Mouse (Mus musculus) limb, embryonic 14.5 days (tissue): ENCODE measurements at regions not wholly inside any gene's neighbourhood (a gene's known extent, or its start where the extent isn't known, plus 50 kb on each side); places are given as distances from the start of the nearest gene placed in this dataset.

Experiments
- ATAC-seq: fragments of 200-750 bp; cut with Nextera tagmentation; 2 replicates; pipeline ENCODE4 v1.8.0; 2017; ENCODE audit warnings: low read depth, moderate number of reproducible peaks, moderate TSS enrichment; ENCODE audit not compliant: low FRiP score
- DNase-seq: peaks from one replicate; pipeline ENCODE4 v3.0.0-alpha.2; 2015; ENCODE audit warnings: low spot score
- H3K27ac ChIP-seq: fragments of 300-500 bp; sonication (generic); replicated peaks from 2 replicates; pipeline ENCODE4 v1.5.1; 2014; ENCODE audit warnings: low read depth, mild to moderate bottlenecking, low read length, moderate library complexity, mixed read lengths
- H3K27me3 ChIP-seq: fragments of 300-500 bp; sonication (generic); 2 replicates; pipeline ENCODE4 v1.6.1; 2014; ENCODE audit warnings: low read length, mixed read lengths; ENCODE audit not compliant: control insufficient read depth, insufficient read depth
- H3K36me3 ChIP-seq: fragments of 300-500 bp; sonication (generic); 2 replicates; pipeline ENCODE4 v1.6.1; 2014; ENCODE audit warnings: mild to moderate bottlenecking, low read length, moderate library complexity, mixed read lengths; ENCODE audit not compliant: control insufficient read depth, insufficient read depth
- H3K4me1 ChIP-seq: fragments of 300-500 bp; sonication (generic); 2 replicates; pipeline ENCODE4 v1.6.1; 2014; ENCODE audit warnings: antibody characterized with exemption, low read length, mixed read lengths; ENCODE audit not compliant: control insufficient read depth, insufficient read depth
- H3K4me2 ChIP-seq: fragments of 300-500 bp; sonication (generic); replicated peaks from 2 replicates; pipeline ENCODE4 v1.6.1; 2014; ENCODE audit warnings: low read depth, mild to moderate bottlenecking, low read length, moderate library complexity; ENCODE audit not compliant: severe bottlenecking
- H3K4me3 ChIP-seq: fragments of 300-500 bp; sonication (generic); replicated peaks from 2 replicates; pipeline ENCODE4 v1.5.1; 2014; ENCODE audit warnings: low read length
- H3K9ac ChIP-seq: fragments of 300-500 bp; sonication (generic); 2 replicates; pipeline ENCODE4 v1.6.1; 2014; ENCODE audit warnings: mild to moderate bottlenecking, low read depth, low read length, moderate library complexity; ENCODE audit not compliant: severe bottlenecking
- H3K9me3 ChIP-seq: fragments of 300-500 bp; sonication (generic); 2 replicates; pipeline ENCODE4 v1.6.1; 2016; ENCODE audit warnings: low read length; ENCODE audit not compliant: control insufficient read depth
- POLR2A ChIP-seq: fragments of 200-500 bp; IDR thresholded peaks from 2 replicates; pipeline ENCODE4 v1.8.0; 2012; ENCODE audit warnings: inconsistent platforms, mild to moderate bottlenecking, moderate library complexity, borderline replicate concordance; ENCODE audit not compliant: insufficient read depth, insufficient read length; ENCODE audit errors: extremely low read depth
- WGBS: fragments of 180-500 bp; shearing (Covaris S2); extraction: QIAGEN DNeasy Blood & Tissue Kit; methylation state at CpG from one replicate; pipeline ENCODE4 v1.1.7; 2014; 5-methylcytosine and 5-hydroxymethylcytosine counted together

DNA sequence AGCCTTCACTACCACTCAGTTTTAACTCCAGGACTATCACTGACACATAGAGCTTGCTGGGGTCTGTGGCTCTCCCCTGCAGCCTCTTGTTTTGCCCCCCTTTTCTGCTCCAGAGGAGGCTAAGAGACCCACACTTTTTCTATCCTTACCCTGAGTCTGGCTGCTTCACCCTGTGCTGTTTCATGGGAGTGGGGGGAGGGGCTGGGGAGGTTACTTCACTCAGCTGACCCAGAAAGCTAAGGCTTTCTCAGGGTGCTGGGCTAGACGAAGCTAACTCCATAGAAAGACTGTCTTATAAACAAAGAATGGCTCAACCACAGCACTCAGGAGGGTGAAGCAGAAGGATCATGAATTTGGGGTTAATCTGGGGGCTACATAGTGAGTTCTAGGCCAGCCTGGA, 93.9 kb downstream of the Vegfa start:
- Histone ChIP-seq H3K4me3 (no peak overlapping the region), H3K9ac (no peak overlapping the region), H3K4me2 (no peak overlapping the region), H3K27ac (no peak overlapping the region), H3K27me3 (no peaks in the 10 kb centered on the region), H3K9me3 (no peaks in the 10 kb centered on the region), H3K36me3 (no peaks in the 10 kb centered on the region), H3K4me1 (peaks cover 6% of the 10 kb centered on the region)
- DNase-seq, result no peak
- 39% methylated on average over 1 of the region's 1 CpGs for WGBS
- ATAC-seq, result no peak
- no peak for TF ChIP-seq POLR2A

DNA sequence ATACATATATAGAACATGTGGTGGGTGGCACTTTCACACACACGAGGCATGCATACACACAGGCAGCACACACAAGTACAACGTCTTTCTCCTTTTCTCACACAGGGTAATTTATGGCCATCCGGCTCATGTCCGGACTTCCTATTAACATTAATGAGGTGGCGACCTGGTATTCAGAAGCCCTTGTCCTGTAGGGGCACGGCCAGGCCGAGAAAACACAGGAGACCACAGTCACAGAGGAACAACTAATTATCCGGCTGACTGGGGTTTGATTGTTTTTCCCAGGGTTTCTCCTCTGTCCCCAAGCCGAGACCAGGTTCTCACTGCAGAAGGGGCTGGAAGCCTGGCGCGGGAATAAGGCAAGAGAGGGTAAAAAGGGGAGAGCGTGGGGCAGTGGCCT, 95.6 kb downstream of the Vegfa start:
- WGBS, result 19% methylated on average over 12 of the region's 12 CpGs
- no peaks in the 10 kb centered on the region for H3K36me3 ChIP-seq
- H3K27ac ChIP-seq, result no peak overlapping the region
- H3K4me2 ChIP-seq, result no peak overlapping the region
- no peak overlapping the region for H3K4me3 ChIP-seq
- ATAC-seq, result no peak
- H3K27me3 ChIP-seq, result no peaks in the 10 kb centered on the region
- DNase-seq, result no peak
- no peak overlapping the region for H3K9ac ChIP-seq
- H3K9me3 ChIP-seq, result no peaks in the 10 kb centered on the region
- no peak for TF ChIP-seq POLR2A
- peaks cover 16% of the 10 kb centered on the region for H3K4me1 ChIP-seq

DNA sequence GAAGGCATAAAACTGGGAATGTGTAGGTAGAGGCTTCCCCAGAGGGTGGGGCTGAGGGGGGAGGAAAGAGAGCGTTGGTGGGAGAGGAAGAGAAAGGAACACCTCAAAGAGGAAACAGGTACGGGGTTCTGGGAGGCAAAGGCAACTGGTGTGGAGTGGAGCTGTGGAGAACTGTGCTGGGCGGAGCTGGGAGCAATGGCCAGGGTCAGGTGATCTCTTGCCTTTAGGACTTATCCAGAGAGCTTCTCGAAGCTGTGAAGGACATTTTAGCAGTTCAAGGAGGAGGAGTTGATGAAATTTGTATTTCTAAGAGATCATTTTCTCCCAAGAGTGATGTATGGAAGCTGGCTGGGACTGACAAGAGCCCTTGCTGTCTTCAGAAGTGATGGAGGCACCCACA, 96.9 kb downstream of the Vegfa start:
- H3K4me2 ChIP-seq, result no peak overlapping the region
- H3K9ac ChIP-seq, result no peak overlapping the region
- H3K9me3 ChIP-seq, result no peaks in the 10 kb centered on the region
- TF ChIP-seq POLR2A, result no peak
- 65% methylated on average over 4 of the region's 4 CpGs for WGBS
- DNase-seq, result no peak
- H3K4me3 ChIP-seq, result no peak overlapping the region
- H3K27ac ChIP-seq, result no peak overlapping the region
- H3K27me3 ChIP-seq, result no peaks in the 10 kb centered on the region
- no peaks in the 10 kb centered on the region for H3K36me3 ChIP-seq
- H3K4me1 ChIP-seq, result peaks cover 19% of the 10 kb centered on the region
- no peak for ATAC-seq

DNA sequence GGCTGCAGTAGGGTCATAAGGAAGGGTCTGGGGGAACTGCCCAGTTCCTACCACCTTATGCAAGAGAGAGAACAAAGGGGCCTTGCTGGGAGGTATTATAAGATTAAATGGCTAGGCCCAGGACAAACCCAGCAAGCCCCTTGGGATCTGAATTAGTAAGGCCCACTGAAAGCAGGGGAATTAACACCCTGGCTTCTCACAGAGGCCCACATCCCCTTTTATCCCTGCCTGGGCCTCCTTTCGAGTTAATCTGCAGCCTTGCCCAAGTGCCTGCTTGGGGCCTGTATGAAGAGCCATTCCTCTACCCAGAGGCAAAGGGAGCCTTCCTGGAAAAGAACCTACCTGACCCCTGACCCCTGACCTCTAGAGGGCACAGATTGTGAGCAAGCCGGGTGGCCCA, 98.2 kb downstream of the Vegfa start:
- H3K27ac ChIP-seq, result no peak overlapping the region
- peaks cover 28% of the 10 kb centered on the region for H3K4me1 ChIP-seq
- H3K9me3 ChIP-seq, result no peaks in the 10 kb centered on the region
- no peaks in the 10 kb centered on the region for H3K27me3 ChIP-seq
- H3K9ac ChIP-seq, result no peak overlapping the region
- no peak overlapping the region for H3K4me2 ChIP-seq
- no peak for ATAC-seq
- H3K36me3 ChIP-seq, result no peaks in the 10 kb centered on the region
- no peak for DNase-seq
- no peak overlapping the region for H3K4me3 ChIP-seq
- no peak for TF ChIP-seq POLR2A
- 19% methylated on average over 2 of the region's 2 CpGs for WGBS

DNA sequence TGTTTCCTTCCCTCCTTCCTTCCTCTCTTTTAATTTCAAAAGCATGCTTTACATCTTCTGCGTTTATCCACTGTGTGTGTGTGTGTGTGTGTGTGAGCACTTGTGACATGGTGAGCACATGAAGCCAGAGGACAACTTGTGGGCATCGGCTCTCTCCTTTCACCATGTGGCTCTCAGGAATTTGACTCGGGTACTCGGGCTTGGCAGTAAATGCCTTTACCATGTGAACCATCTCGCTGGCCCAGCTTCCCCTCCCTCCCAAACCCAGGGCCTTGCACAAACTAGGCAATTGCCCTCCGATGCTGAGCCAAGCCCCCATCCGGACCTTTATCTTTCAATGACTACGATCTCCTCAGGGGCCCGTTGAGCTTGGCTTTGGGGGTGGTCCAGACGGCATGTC, 99.1 kb downstream of the Vegfa start:
- no peaks in the 10 kb centered on the region for H3K36me3 ChIP-seq
- ATAC-seq (no peak), DNase-seq (no peak)
- H3K4me3 ChIP-seq, result no peak overlapping the region
- peaks cover 32% of the 10 kb centered on the region for H3K4me1 ChIP-seq
- no peak overlapping the region for H3K27ac ChIP-seq
- H3K9ac ChIP-seq, result no peak overlapping the region
- no peaks in the 10 kb centered on the region for H3K9me3 ChIP-seq
- TF ChIP-seq POLR2A, result no peak
- WGBS, result 21% methylated on average over 10 of the region's 10 CpGs
- H3K27me3 ChIP-seq, result no peaks in the 10 kb centered on the region
- H3K4me2 ChIP-seq, result no peak overlapping the region

DNA sequence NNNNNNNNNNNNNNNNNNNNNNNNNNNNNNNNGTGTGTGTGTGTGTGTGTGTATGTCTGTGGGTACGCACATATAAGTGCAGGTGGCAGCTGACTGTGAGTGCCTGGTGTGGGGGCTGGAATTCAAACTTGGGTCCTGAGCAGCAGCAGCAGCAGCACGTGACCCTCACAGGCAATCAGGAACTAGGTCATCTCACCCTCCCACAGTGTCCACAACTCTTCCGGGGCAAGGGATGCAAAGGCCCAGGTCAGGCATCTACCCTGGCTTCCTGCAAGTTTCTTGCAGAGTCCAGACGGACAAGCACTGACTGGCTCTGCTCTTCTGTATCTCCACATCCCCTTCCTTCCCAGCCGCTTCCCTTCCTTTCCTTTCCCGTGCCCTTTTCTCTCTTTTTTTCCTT, 99.6 kb downstream of the Vegfa start:
- Histone ChIP-seq H3K36me3 (no peaks in the 10 kb centered on the region), H3K27ac (no peak overlapping the region), H3K9ac (no peak overlapping the region), H3K27me3 (no peaks in the 10 kb centered on the region), H3K4me1 (peaks cover 32% of the 10 kb centered on the region), H3K9me3 (no peaks in the 10 kb centered on the region), H3K4me2 (no peak overlapping the region), H3K4me3 (no peak overlapping the region)
- DNase-seq, result no peak
- ATAC-seq, result no peak
- no peak for TF ChIP-seq POLR2A
- WGBS, result 64% methylated on average over 6 of the region's 6 CpGs
